Mouse (Mus musculus) kidney, adult 9 months (tissue): ENCODE results near the gene Zfp764.
"Not testable (repeated sequence)": the region's sequence is repeated elsewhere in the genome, so short reads cannot be mapped to it uniquely, and the experiment has no call there.

Experiments
- DNase-seq: peaks from one replicate; pipeline ENCODE4 v3.0.0; 2022

Zfp764 gene

GRCm38 (mm10) chr7:127406002-127406987, at the start of gene Zfp764:
Gene Zfp764, minus strand, starts transcription at chr7:127406822.
- DNase-seq = peak; percentile 96

DNA sequence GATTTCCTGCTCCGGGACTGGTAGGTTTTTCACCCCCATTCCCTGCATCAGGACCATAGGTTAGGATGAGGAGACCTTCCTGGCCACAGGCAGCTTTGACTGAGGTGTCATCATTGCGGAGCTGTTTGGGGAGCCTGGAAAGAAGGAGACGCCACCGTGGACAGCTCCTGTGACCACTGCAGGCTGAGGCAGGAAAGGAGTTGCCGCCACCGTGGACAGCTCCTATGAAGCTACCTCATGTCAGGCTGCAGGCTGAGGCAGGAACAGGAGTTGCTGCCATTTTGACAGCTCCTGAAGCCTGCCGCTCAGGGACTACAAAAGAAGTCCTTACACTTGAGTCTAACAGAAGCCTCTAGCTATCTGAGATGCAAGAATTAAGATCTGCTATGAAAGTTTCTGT, 48.3 kb upstream of the Zfp764 start:
- DNase-seq = no peak

DNA sequence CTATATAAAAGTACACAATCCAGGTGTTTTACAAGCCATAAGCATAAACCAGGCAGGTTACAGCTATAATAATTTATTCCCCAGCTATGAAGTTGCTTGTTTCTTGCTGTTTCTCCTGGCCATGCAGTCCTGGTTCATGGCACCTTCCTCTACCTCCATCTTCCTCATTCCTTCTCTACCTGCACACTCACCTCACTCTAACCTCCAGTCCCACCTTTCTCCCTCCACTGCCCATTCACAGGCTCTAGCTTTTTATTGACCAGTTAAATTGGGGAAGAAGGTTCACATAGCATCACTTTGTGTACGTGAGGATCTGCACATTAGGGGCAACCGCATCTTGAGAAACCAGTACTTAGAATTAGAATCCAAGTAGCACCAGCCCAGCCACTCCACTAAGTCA, 46.4 kb upstream of the Zfp764 start:
- DNase-seq = no peak

DNA sequence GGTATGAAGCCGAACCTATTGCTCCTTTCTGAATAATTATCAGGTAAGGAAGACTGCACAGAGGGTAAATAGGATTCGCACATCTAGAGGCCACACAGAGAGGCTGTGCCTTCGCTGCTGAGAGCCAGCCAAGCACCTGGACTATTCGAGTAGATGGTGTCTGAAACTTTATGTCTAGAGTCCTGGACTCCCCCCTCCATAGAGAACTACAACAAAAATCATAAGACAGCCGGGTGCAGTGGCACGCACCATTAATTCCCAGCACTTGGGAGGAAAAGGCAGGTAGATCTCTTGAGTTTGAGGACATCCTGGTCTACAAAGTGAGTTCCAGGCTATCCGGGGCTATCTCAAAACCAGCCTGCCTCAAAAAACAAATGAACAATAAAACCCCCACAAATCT, 43.3 kb upstream of the Zfp764 start:
- no peak for DNase-seq

DNA sequence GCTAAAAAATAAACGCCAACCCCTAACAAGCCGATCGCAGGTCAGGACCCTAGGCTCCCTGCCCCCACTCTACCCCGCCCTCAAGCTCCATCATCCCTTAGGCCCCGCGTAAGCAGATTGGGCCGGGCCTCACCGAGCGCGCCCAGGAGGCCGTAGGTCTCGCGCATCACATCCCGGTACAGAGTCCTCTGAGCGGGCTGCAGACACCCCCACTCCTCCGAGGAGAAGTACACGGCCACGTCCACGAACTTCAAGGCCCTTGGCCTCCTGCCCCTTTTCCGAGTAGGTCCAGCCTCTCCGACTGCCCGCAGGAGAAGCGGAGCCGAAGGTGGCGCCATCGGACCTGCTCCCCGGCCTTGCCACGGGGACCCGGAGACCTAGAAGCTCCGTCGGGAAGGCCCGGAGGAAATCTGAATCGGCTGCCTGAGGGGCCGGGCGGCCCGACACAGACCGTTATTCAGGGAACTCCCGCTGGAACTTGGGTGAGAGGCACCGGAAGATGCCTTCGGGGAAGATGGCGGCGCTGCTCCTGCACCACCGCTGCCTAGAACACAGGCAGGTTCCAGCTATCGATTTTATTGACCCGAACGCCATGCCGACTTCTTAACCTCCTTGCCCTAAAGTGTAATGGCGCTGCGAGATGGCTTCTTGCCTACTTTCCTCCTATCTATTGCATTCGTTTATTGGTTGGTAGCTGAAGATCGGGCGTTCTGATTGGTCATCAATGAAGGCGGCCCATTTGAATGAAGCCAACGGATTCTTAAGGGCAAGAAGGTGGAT, 42.1 kb upstream of the Zfp764 start, which contains the start of gene Zfp689:
TSS of gene Zfp689 (minus strand) at position 638 of the 780 bp plus-strand sequence.
- peak; percentile 99 for DNase-seq

GRCm38 (mm10) chr7:127443976-127444375, 37.4 kb upstream of the Zfp764 start:
- DNase-seq = peak; percentile 69

GRCm38 (mm10) chr7:127437724-127438123, 31.1 kb upstream of the Zfp764 start:
- DNase-seq = no peak

- no peak for DNase-seq
Measured at GRCm38 (mm10) chr7:127435206-127435605, 28.6 kb upstream of the Zfp764 start.

GRCm38 (mm10) chr7:127426354-127426753, 19.7 kb upstream of the Zfp764 start:
- peak; percentile 72 for DNase-seq

DNA sequence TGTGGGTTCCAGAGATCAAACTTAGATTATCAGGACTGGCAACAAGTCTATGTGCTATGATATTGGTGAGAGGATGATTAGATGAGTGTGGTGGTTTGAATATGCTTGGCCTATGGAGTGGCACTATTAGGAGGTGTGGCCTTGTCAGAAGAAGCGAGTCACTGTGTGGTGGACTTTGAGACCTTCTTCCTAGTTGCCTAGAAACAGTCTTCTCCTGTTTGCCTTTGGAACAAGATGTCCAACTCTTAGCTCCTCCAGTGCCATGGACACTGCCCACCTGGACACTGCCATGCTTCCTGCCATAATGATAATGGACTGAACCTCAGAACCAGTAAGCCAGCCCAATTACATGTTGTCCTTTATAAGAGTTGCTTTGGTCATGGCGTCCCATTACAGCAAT, 19.3 kb upstream of the Zfp764 start:
- peak; percentile 78 for DNase-seq

DNA sequence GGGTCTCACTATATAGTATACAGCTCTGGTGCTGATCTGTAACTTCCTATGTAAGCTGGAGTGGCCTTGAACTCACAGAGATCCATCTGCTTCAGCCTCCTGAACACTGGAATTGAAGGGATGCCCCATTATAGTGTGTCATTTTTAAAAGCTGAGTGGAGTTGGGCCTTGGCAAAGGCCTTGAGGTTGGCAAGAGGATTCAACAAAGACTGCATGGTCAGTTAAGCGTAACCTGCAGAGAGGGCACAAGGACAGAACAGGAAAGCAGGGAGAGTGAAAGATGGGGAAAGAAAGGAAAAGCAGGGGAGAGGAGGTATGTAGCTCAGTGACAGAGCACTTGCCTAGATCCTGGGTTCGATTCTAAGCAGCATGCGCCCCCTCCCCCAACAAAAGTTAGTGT, 18.7 kb upstream of the Zfp764 start:
- peak; percentile 76 for DNase-seq

DNA sequence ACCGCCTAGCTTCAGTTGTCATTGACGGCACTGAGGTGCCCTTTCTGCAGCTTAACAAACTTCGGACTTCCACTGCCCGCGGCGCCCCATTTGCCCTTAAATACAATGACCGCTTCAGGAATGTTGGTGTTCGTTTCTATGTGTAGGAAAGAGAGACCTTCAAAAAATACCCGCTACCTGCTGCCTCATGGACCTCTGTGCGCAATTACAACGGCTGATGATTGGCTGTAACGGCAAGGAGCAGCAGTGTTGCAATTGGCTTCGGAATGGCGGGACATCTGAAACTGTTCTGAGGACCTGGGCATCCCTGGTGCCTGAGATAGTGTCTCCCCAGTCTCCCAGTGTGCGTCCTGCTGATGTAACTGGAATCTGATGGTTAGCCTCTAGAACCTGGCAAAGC, 15.6 kb upstream of the Zfp764 start:
- peak; percentile 63 for DNase-seq

DNA sequence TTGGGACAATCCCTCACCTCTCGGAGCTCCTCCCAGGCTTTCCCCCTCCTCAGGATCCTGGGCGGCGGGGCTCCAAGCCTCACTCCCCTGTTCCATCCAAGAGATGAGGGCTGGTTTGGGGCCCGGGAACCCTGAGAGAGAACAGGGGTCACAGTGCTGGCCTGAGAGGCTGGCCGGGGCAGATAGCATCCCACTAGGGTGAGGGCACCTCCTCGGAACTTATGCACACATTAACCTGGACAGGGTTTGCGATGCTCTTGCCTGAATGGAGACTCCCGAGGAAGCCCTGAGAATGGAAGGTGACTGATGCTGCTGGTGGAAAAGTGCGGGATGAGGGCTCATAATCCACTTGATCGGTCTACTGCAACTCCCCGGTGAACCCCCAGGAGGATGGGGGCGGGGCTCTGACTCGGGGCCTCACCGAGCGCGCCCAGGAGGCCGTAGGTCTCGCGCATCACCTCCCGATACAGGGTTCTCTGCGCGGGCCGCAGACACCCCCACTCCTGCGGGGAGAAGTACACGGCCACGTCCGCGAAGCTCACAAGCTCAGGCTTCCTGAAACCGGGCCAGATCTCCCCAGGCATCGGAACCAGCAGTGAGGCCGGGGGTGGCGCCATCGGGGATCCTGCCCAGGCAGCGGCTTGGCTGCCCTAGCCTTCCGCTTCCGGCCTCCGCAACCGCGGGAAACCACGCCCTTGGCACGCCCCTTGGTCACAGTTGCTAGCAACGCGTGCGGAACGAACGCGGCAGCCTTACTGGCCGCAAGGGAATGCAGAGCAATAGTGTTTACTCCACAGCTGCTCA, 15.0 kb upstream of the Zfp764 start, which contains the start of gene Zfp688:
TSS of gene Zfp688 (minus strand) at position 681 of the 804 bp plus-strand sequence.
- DNase-seq = peak; percentile 96

GRCm38 (mm10) chr7:127411418-127411817, 4.8 kb upstream of the Zfp764 start:
- DNase-seq = no peak

DNA sequence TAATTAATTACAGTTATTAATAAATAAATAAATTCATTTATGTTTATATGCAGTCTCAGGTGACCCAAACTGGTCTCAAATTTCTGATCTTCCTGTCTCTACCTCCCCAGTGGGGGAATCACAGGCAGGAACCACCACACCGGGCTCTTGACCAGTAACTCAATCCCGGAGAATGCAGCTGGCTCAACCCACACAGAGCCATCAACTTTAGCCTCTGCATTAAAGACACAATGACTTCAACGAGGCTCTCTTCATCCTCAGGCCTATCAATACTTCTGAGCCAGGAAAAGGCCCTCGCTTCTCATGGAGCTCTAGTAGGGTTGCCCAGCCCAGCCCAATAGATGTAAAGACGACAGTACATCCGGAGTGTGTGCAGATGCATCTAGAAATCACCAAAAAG, 2.5 kb downstream of the Zfp764 start:
- not testable (repeated sequence) for DNase-seq

DNA sequence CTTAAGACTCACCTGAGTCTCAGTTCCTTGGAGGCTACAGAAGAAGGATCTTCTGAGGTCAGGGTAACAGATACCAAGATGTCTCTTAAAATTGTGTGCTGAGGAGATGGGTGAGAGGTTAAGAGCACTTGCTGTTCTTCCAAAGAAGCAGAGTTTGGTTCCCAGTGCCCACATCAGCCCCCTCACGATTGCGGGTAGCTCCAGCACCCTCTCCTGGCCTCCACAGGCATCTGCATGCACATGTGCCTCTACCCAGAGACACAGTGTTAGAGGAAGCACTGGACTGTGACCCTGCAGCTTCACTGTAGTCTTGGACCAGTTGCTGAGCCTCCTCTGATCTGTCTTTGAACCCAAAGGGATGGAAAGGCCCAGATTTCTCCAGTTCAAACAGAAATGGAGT, 3.6 kb downstream of the Zfp764 start:
- no peak for DNase-seq

DNA sequence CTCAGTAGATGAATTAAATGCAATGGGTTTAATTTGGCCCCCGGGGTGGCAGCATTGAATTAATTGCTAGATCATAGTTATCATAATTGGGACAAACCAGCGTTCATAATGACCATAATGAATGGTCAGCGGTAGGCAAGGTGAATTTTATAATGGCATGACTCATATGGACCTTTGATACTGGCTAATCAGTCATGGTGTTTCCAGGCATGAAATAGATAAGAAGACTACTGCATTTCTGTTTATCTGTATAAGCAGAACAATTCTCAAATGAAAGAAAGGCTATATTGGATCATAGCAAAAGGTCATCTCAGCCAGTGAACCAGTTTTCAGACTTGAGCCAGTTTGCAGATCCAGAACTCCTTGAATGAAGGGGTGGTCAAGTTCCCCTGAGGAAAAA, 6.3 kb downstream of the Zfp764 start:
- DNase-seq = no peak

DNA sequence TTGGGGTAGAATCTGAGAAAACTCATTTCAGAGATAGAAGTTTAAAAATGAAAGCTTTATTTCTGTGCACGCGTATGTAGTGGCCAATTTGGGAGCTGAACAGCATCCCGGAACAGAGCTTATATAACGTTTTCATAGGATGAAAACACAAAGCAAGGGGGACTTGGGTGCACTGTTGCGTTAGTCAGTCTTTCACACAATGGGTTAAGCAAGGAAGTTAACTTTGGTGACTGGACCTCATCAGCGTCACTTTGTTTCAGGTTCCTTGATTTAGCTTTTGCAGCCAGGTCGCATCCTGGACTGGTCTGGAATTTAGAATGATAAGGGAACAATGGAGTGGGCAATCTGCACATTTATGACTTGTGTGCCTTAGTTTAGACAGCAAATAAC, 12.7 kb downstream of the Zfp764 start:
- no peak for DNase-seq

DNA sequence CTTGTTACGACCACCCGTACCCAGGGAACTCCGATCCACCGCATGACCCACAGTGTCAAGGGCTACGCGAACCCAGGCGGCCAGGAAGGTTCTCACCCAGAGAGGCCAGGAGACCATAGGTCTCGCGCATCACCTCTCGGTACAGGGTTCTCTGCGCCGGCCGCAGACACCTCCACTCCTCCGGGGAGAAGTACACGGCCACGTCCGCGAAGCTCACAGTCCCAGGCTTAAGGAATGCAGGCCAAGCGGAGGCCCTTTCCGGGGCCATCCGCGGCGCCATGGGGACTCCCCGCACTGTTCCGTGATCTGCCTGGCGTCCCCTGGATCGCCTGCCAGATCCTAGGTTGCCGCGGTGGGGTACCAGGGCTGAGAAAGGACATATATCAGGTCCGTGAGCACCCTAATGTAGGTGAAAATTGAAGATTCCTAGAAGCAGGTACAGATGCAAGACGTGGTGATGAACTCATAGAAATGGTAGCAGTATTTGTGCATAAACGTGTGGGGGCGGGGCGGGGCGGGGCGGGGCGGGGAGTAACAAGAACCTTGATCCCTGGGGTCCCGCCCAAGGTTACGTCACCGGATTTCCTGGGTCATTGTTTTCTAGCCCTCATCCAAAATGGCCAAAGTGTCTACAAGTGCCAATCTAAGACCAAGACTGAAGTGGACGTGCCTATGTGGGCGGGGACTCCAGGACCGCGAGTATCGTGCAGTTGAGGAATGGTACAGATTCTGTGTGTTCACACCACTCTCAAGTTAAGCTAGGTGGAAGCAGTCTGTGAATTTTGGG, 13.3 kb downstream of the Zfp764 start, which contains the start of gene E430018J23Rik:
TSS of gene E430018J23Rik (minus strand) at position 473 of the 787 bp plus-strand sequence.
- peak; percentile 100 for DNase-seq

GRCm38 (mm10) chr7:127392251-127392824, 14.3 kb downstream of the Zfp764 start:
- DNase-seq = no peak

GRCm38 (mm10) chr7:127391538-127391937, 15.1 kb downstream of the Zfp764 start:
- DNase-seq = no peak
